Mouse (Mus musculus) CH12.LX (cell line): ENCODE results near the gene Mrps36.

ENCODE experiments used
- CTCF ChIP-seq, 2 experiments: IDR thresholded peaks in 1 of 2; conservative IDR thresholded peaks in 1 of 2; 2 replicates each; pipeline ENCODE4 v1.5.1; 2011 to 2012; ENCODE audit warnings: low read depth in 2 of 2, low read length in 2 of 2, improper control_type of control experiment in 1 of 2, inconsistent platforms in 1 of 2, mild to moderate bottlenecking in 1 of 2, moderate library complexity in 1 of 2
- ELF1 ChIP-seq: IDR thresholded peaks from 2 replicates; pipeline ENCODE4 v1.6.1; 2014; ENCODE audit warnings: low read depth, mild to moderate bottlenecking, inconsistent platforms, low read length, improper control_type of control experiment
- EP300 ChIP-seq: IDR thresholded peaks from 2 replicates; pipeline ENCODE4 v1.6.1; 2011; ENCODE audit warnings: low read length, improper control_type of control experiment
- JUN ChIP-seq: IDR thresholded peaks from 2 replicates; pipeline ENCODE4 v1.6.1; 2011; ENCODE audit warnings: low read depth, mild to moderate bottlenecking, low read length, improper control_type of control experiment, moderate library complexity; ENCODE audit not compliant: insufficient read depth
- MAX ChIP-seq: IDR thresholded peaks from 2 replicates; pipeline ENCODE4 v1.6.1; 2011; ENCODE audit warnings: low read length, improper control_type of control experiment
- MXI1 ChIP-seq: IDR thresholded peaks from 2 replicates; pipeline ENCODE4 v1.6.1; 2011; ENCODE audit warnings: mild to moderate bottlenecking, low read depth, low read length, improper control_type of control experiment
- NELFE ChIP-seq: IDR thresholded peaks from 2 replicates; pipeline ENCODE4 v1.6.1; 2011; ENCODE audit warnings: low read depth, low read length, improper control_type of control experiment
- POLR2A ChIP-seq: IDR thresholded peaks from 2 replicates; pipeline ENCODE4 v1.6.1; 2011; ENCODE audit warnings: low read depth, mild to moderate bottlenecking, improper control_type of control experiment, low read length
- POLR2AphosphoS2 ChIP-seq: IDR thresholded peaks from 2 replicates; pipeline ENCODE4 v1.6.1; 2011; ENCODE audit warnings: low read depth, low read length, improper control_type of control experiment
- RAD21 ChIP-seq: IDR thresholded peaks from 2 replicates; pipeline ENCODE4 v1.6.1; 2011; ENCODE audit warnings: low read depth, mild to moderate bottlenecking, low read length, improper control_type of control experiment, moderate library complexity
- SIN3A ChIP-seq: IDR thresholded peaks from 2 replicates; pipeline ENCODE4 v1.6.1; 2012; ENCODE audit warnings: low read length, improper control_type of control experiment, inconsistent platforms
- TCF12 ChIP-seq: IDR thresholded peaks from 2 replicates; pipeline ENCODE4 v1.6.1; 2014; ENCODE audit warnings: low read depth, mild to moderate bottlenecking, inconsistent platforms, low read length, improper control_type of control experiment
- USF1 ChIP-seq: IDR thresholded peaks from 2 replicates; pipeline ENCODE4 v1.6.1; 2014; ENCODE audit warnings: low read depth, mild to moderate bottlenecking, inconsistent platforms, low read length, improper control_type of control experiment

- TF ChIP-seq ELF1, result peak; percentile 85
- TF ChIP-seq USF1, result peak; percentile 6; the same call in 1 of the 2 replicates
- no peak for TF ChIP-seq EP300
- peak; percentile 65 for TF ChIP-seq TCF12
- TF ChIP-seq CTCF (conservative IDR thresholded peaks at IDR 0.05 in 1 of 2, IDR thresholded peaks at IDR 0.05 in 1 of 2; ENCODE audit: low read depth in 2 of 2, low read length in 2 of 2), result no peak
- TF ChIP-seq RAD21, result no peak
- TF ChIP-seq MAX, result peak; percentile 51; the same call in 1 of the 2 replicates
- peak; percentile 82 for TF ChIP-seq MXI1
- TF ChIP-seq POLR2AphosphoS2, result peak; percentile 62; the same call in 1 of the 2 replicates
- TF ChIP-seq POLR2A, result peak; percentile 83
- TF ChIP-seq JUN, result no peak
- TF ChIP-seq SIN3A, result peak; percentile 64
- peak; percentile 77 for TF ChIP-seq NELFE
Measured at GRCm38 (mm10) chr13:100744036-100744744, at the start of gene Mrps36.
